Mouse (Mus musculus): ENCODE measurements at regions not wholly inside any gene's neighbourhood (a gene's known extent, or its start where the extent isn't known, plus 50 kb on each side); places are given as distances from the start of the nearest gene placed in this dataset.

DNA sequence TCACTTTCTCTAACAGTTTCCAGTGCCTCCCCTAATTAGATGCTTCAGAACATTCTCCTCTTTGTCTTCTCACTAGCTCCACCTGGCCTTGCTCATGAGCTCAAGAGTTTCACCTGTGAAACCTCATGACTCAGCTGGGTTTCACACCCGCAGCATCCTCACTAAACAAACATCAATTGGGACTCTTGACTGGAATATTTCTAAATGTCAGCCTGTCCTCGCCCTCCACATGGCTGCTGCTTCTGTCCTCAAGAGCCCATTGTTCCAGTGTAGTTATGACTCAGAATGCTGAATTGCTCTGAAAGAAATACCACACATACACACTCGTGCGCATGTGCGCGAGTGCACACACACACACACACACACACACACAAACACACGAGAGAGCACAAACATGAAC lies 407.2 kb downstream of the Prss52 start:
- no peak for ATAC-seq (ENCODE audit: insufficient number of reproducible peaks, insufficient read depth, low FRiP score, low TSS enrichment, low read depth)

DNA sequence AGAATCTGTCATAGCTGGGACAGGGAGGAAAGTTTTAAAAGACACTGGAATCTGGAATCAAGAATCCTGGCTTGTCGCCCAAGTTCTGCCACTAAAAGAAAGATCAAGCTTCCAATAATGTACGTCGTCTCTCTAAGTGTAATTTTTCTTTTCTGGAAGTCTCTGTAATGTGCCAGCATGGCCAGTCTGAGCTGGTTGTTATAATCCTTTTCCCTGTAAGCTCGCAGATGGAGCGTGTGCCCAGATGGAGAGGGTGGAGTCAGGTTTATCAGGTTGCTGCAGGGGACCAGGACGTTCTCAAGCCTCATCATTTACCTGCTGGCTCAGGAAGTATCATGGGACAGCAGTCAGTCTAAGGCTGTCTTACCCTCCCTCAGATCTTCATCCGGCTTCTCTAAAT lies 408.6 kb downstream of the Prss52 start:
- no peaks in the 10 kb centered on the region for H3K9me3 ChIP-seq
- no peak overlapping the region for H3K4me3 ChIP-seq (replicated peaks)
- no peak overlapping the region for H3K27ac ChIP-seq
- H3K9ac ChIP-seq (replicated peaks): no peak overlapping the region
- no peaks in the 10 kb centered on the region for H3K27me3 ChIP-seq
- no peaks in the 10 kb centered on the region for H3K4me1 ChIP-seq (replicated peaks)
- no peaks in the 10 kb centered on the region for H3K36me3 ChIP-seq
- WGBS: 77% methylated on average over 7 of the region's 7 CpGs
- no peak for ATAC-seq (ENCODE audit: insufficient number of reproducible peaks, insufficient read depth, low FRiP score, low TSS enrichment, low read depth)
- H3K4me2 ChIP-seq: no peak overlapping the region

More for the DNA sequence above, 407.2 kb downstream of the Prss52 start:
- H3K36me3 ChIP-seq: no peaks in the 10 kb centered on the region
- 89% methylated on average over 7 of the region's 7 CpGs for WGBS
- no peak overlapping the region for H3K4me3 ChIP-seq (replicated peaks)
- H3K4me1 ChIP-seq (replicated peaks): no peaks in the 10 kb centered on the region
- H3K9me3 ChIP-seq: no peaks in the 10 kb centered on the region
- H3K27ac ChIP-seq: no peak overlapping the region
- H3K9ac ChIP-seq (replicated peaks): no peak overlapping the region
- H3K27me3 ChIP-seq: no peaks in the 10 kb centered on the region
- no peak overlapping the region for H3K4me2 ChIP-seq

DNA sequence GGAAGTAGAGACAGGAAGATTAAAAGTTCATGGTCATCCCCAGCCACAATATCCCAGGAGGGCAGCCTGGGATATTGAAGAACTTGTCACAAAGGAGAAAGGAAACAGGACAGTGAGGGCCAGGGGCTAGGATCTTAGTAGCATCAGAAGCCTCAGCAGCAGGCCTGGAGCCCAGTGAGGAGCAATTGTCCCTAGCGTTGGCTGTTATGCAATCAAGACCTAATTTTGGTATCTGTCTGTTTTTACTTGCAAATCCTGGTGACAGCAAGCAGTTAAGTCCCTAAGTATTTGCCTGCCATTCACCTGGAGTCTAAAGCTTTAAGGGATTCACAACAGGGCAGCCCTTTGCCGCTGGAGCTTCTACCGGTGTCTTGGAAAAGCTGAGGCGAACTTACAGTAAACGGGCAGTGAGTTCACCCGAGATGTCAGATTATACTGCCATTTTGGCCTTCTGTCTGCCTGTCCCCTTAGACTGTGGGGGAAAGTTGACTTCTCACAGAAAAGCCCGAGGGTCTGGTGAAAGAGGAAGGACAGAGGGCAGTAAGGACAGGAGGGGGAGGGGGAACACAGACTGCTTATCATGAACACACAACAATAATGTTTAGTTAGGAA lies 413.6 kb downstream of the Prss52 start:
- WGBS: 68% methylated on average over 7 of the region's 7 CpGs
- no peaks in the 10 kb centered on the region for H3K36me3 ChIP-seq

DNA sequence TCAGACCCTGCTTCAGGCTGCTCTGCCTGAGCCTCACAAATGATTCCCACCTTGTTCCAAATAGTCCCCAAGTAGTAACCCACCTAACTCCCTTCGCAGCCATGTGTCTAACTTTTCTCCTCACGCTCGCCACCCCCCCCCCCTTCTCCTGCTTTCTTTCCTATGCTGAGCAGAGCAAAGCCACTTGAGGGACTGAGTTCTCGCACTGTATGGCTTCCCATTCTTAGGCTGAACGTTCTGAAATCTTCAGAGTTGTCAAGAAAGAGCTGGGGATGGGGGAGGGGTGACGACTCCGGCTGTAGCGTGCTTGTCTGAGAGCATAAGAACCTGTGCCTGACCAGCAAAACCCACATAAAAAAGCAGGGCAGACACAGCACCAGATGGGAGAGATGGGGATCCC lies 420.6 kb downstream of the Prss52 start:
- Histone ChIP-seq H3K27ac (no peak overlapping the region), H3K36me3 (no peaks in the 10 kb centered on the region), H3K4me3 (replicated peaks) (no peak overlapping the region), H3K27me3 (0 out of 2 replicates have a peak, but pooled peaks cover 3% of the 10 kb centered on the region), H3K4me1 (replicated peaks) (0 out of 2 replicates have a peak, but pooled peaks cover 3% of the 10 kb centered on the region), H3K4me2 (no peak overlapping the region), H3K9me3 (no peaks in the 10 kb centered on the region), H3K9ac (replicated peaks) (no peak overlapping the region)
- ATAC-seq (ENCODE audit: insufficient number of reproducible peaks, insufficient read depth, low FRiP score, low TSS enrichment, low read depth): no peak
- 53% methylated on average over 8 of the region's 8 CpGs for WGBS

More for the DNA sequence above, 413.6 kb downstream of the Prss52 start:
- H3K27me3 ChIP-seq: no peaks in the 10 kb centered on the region
- no peaks in the 10 kb centered on the region for H3K9me3 ChIP-seq
- ATAC-seq (ENCODE audit: insufficient number of reproducible peaks, insufficient read depth, low FRiP score, low TSS enrichment, low read depth): no peak
- H3K4me3 ChIP-seq (replicated peaks): no peak overlapping the region
- no peak overlapping the region for H3K9ac ChIP-seq (replicated peaks)
- H3K4me2 ChIP-seq: no peak overlapping the region
- H3K4me1 ChIP-seq (replicated peaks): no peaks in the 10 kb centered on the region
- no peak overlapping the region for H3K27ac ChIP-seq

DNA sequence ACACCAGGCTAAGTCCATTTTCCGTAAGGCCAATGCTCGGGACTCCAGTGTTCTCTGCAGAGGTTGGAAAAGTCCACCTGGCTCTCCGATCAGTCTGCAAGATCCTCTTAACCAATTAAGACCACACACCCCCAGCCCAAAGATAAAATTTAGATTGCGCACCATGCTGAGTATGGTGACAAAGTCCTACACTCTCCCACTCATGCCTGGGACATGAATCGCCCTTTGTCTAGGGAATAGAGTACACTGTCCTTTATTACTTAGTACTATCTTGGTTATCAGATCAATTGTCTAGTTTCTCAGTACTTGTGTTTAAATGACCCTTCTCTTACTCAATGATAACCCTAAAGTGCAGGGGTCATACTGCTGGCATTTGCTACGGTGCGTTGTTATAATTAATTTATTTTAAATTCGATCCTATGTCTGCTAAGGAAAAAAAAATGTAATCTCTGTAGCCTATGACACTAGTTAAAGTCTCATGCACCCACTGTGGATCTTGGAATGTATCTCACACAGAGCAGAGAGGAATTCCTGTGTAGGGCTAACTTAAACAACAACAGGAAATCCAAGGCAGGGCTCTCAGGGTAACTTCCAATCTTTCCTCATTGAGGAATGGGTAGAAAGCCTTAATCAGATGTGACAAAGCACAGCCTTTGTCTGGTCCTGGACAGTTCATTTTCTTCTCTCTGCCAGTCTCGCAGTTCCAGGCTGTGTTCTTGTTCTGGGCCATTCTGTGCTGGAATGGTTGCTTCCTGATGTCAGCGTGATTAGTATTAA lies 421.4 kb downstream of the Prss52 start:
- H3K27me3 ChIP-seq: 0 out of 2 replicates have a peak, but pooled peaks cover 3% of the 10 kb centered on the region
- 0 out of 2 replicates have a peak, but pooled peaks cover 3% of the 10 kb centered on the region for H3K4me1 ChIP-seq (replicated peaks)
- H3K4me2 ChIP-seq: no peak overlapping the region
- no peak overlapping the region for H3K27ac ChIP-seq
- ATAC-seq (ENCODE audit: insufficient number of reproducible peaks, insufficient read depth, low FRiP score, low TSS enrichment, low read depth): no peak
- no peak overlapping the region for H3K9ac ChIP-seq (replicated peaks)
- H3K4me3 ChIP-seq (replicated peaks): no peak overlapping the region
- no peaks in the 10 kb centered on the region for H3K9me3 ChIP-seq
- 83% methylated on average over 10 of the region's 10 CpGs for WGBS
- no peaks in the 10 kb centered on the region for H3K36me3 ChIP-seq

DNA sequence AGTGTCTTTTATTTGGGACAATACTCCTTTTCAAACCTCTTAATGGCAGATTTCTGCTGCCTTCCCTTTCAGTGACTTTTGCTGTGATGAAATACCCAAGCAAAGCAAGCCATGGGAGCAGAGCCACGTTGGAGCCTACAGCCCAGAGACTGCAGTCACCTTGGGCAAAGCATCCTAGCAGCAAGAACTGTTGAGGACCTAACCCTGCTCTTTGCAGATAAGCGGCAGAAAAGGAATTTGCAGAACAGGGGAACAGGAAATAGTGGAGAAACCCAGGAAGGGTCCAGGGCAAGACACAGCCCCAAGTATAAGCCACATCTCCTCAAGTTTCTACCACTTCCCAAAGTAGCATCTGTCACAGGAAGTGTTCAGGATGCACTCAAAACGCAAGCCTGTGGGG lies 426.5 kb downstream of the Prss52 start:
- Histone ChIP-seq H3K4me2 (no peak overlapping the region), H3K4me1 (replicated peaks) (no peaks in the 10 kb centered on the region), H3K9me3 (no peaks in the 10 kb centered on the region), H3K27ac (no peak overlapping the region), H3K36me3 (no peaks in the 10 kb centered on the region), H3K9ac (replicated peaks) (no peak overlapping the region), H3K27me3 (0 out of 2 replicates have a peak, but pooled peaks cover 4% of the 10 kb centered on the region), H3K4me3 (replicated peaks) (no peak overlapping the region)
- WGBS: 67% methylated on average over 3 of the region's 3 CpGs
- ATAC-seq (ENCODE audit: insufficient number of reproducible peaks, insufficient read depth, low FRiP score, low TSS enrichment, low read depth): no peak

DNA sequence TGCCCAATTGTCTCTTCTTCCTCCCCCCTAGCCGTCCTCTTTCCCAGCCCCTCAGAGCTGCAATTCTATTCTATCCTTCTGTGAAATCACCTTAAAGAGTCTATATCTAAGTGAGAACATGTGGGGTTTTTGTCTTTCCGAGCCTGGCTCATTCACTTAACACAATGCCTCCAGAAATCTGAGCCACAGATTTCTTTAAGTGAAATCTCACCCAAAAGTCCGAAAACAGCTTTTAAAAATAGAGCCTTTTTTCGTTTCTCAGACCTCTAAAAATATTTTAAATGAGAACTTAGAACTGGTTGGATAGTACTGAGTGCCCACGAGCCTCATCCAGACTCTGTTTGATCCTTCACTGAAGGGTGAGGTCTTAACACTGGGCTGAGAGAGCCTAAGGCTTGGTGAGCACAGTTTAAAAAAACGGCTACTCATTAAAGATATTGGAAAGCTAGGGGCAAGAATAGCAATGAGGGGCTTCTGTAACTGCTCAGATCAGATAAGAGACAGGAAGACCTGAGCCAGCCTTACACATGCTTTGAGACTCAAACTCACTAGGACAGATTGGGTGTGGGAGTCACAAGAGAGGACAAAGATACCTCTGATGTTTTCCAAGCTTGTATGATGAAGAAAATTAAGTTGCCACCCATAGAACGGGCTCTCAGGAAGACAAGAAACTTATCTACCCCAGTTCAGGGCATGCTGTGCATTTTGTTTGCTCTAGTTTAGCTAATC lies 427.3 kb downstream of the Prss52 start:
- ATAC-seq (ENCODE audit: insufficient number of reproducible peaks, insufficient read depth, low FRiP score, low TSS enrichment, low read depth): no peak
- H3K4me1 ChIP-seq (replicated peaks): no peaks in the 10 kb centered on the region

DNA sequence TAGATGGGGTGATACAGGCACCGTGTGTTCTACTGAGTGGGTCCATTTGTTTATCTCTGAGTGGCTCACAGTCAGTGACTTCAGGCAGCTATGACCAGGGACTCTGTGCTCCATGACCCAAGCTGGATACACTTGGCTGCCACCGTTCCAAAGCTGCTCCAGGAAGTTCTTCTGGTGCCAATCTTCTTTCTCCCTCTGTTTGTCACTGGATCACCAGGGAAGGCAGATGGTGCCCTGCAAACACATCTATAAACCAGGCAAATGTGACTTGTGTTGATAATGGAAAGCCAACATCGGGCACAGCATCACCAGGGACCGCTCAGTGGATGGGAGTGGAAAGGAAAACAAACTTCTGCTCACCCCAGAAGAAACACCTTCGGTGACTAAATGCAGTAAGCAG lies 428.3 kb downstream of the Prss52 start:
- no peak overlapping the region for H3K9ac ChIP-seq (replicated peaks)
- no peak overlapping the region for H3K4me3 ChIP-seq (replicated peaks)
- 0 out of 2 replicates have a peak, but pooled peaks cover 4% of the 10 kb centered on the region for H3K27me3 ChIP-seq
- no peak for ATAC-seq (ENCODE audit: insufficient number of reproducible peaks, insufficient read depth, low FRiP score, low TSS enrichment, low read depth)
- WGBS: 94% methylated on average over 5 of the region's 5 CpGs
- H3K4me1 ChIP-seq (replicated peaks): no peaks in the 10 kb centered on the region
- H3K27ac ChIP-seq: no peak overlapping the region
- no peaks in the 10 kb centered on the region for H3K36me3 ChIP-seq
- H3K4me2 ChIP-seq: no peak overlapping the region
- H3K9me3 ChIP-seq: no peaks in the 10 kb centered on the region

More for the DNA sequence above, 427.3 kb downstream of the Prss52 start:
- Histone ChIP-seq H3K4me2 (no peak overlapping the region), H3K36me3 (no peaks in the 10 kb centered on the region), H3K27me3 (0 out of 2 replicates have a peak, but pooled peaks cover 4% of the 10 kb centered on the region), H3K9ac (replicated peaks) (no peak overlapping the region), H3K9me3 (no peaks in the 10 kb centered on the region), H3K4me3 (replicated peaks) (no peak overlapping the region), H3K27ac (no peak overlapping the region)
- WGBS: 64% methylated on average over 7 of the region's 7 CpGs

DNA sequence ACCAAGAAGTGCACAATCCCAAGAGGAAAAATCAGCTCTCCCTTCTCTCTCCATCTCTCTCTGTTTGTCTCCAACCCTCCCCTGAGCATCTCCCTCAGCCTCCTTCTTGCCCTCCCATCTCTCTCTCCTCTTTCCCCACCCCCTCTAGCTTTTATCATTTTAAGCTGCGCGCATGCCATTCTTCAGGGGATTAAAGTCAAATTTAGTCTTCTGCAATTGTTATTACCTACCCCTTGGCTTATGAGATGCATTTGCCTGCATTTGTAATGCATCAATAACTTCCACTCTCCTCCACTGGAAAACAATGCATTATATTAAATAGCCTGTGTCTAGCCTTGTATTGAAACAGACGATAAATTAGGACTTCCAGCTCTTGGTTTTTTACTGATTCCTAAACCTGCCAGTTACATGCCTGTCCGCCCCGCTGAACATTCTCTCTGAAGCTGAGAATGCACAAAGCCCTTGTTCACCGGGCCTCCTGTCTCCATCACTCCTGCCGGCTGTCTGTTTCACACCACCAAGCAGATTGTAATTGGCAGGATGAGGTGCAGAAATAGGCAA lies 429.6 kb downstream of the Prss52 start:
- ATAC-seq (ENCODE audit: insufficient number of reproducible peaks, insufficient read depth, low FRiP score, low TSS enrichment, low read depth): no peak

DNA sequence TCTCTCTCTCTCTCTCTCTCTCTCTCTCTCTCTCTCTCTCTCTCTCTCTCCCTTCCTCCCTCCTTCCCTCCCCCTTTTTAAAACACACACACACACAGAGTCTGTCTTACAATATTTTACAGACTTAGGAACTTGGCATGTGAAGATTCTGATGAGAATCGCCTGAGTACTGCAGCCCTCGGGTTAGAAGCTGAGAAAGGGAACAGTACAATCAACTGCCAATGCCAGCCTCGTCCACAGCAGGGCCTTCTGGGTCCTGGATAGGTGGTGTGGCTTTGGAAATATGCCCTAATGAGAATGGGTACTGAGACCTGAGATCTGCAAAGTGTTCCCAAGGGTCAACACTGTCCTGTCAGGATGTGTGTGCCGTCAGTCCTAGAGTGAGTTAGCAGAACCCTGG lies 430.1 kb downstream of the Prss52 start:
- no peak for ATAC-seq (ENCODE audit: insufficient number of reproducible peaks, insufficient read depth, low FRiP score, low TSS enrichment, low read depth)
- H3K4me3 ChIP-seq (replicated peaks): no peak overlapping the region
- no peak overlapping the region for H3K9ac ChIP-seq (replicated peaks)
- H3K9me3 ChIP-seq: no peaks in the 10 kb centered on the region
- H3K4me2 ChIP-seq: no peak overlapping the region
- 0 out of 2 replicates have a peak, but pooled peaks cover 4% of the 10 kb centered on the region for H3K27me3 ChIP-seq
- no peak overlapping the region for H3K27ac ChIP-seq
- H3K36me3 ChIP-seq: no peaks in the 10 kb centered on the region
- no peaks in the 10 kb centered on the region for H3K4me1 ChIP-seq (replicated peaks)
- 46% methylated on average over 4 of the region's 4 CpGs for WGBS

More for the DNA sequence above, 429.6 kb downstream of the Prss52 start:
- Histone ChIP-seq H3K36me3 (no peaks in the 10 kb centered on the region), H3K27me3 (0 out of 2 replicates have a peak, but pooled peaks cover 4% of the 10 kb centered on the region), H3K9ac (replicated peaks) (no peak overlapping the region), H3K4me2 (no peak overlapping the region), H3K4me1 (replicated peaks) (no peaks in the 10 kb centered on the region), H3K9me3 (no peaks in the 10 kb centered on the region), H3K27ac (no peak overlapping the region), H3K4me3 (replicated peaks) (no peak overlapping the region)
- 54% methylated on average over 7 of the region's 7 CpGs for WGBS

DNA sequence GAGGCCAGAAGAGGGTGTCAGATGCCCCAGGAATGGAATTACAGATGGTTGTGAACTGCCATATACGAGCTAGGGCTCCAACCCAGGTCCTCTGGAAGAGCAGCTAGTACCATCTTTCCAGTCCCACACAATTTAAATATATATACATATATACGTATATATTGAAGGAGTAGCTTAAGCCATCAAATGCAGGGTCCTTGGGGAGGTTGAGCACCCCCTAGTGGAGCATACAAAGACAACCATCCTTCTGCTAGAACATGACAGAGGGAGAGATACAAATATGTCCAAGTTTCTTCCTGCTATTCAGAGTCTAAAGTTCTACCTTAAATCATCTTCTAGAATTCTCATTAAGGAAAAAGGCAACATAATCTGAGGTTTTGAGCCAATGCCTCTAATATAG lies 435.4 kb downstream of the Prss52 start:
- 62% methylated on average over 2 of the region's 2 CpGs for WGBS
- Histone ChIP-seq H3K4me3 (replicated peaks) (no peak overlapping the region), H3K27me3 (0 out of 2 replicates have a peak, but pooled peaks cover 4% of the 10 kb centered on the region), H3K27ac (no peak overlapping the region), H3K9ac (replicated peaks) (no peak overlapping the region), H3K9me3 (no peaks in the 10 kb centered on the region), H3K4me2 (no peak overlapping the region), H3K36me3 (no peaks in the 10 kb centered on the region), H3K4me1 (replicated peaks) (no peaks in the 10 kb centered on the region)
- ATAC-seq (ENCODE audit: insufficient number of reproducible peaks, insufficient read depth, low FRiP score, low TSS enrichment, low read depth): no peak
